Mouse (Mus musculus) midbrain, embryonic 10.5 days (tissue): Measurements from ENCODE around the gene Pvalb. TPM values are rescaled to one million over a fixed set of nuclear protein-coding genes. Genes with fewer than 3 reads are reported as not detected.

ENCODE experiments used
- DNase-seq: peaks from one replicate; pipeline ENCODE4 v3.0.0-alpha.2; 2017; ENCODE audit warnings: low spot score
- H3K27ac ChIP-seq: fragments of 300-500 bp; sonication (generic); replicated peaks from 2 replicates; pipeline ENCODE4 v1.5.1; 2016; ENCODE audit warnings: mild to moderate bottlenecking
- H3K27me3 ChIP-seq: fragments of 300-500 bp; sonication (generic); 2 replicates; pipeline ENCODE4 v1.6.1; 2016; ENCODE audit warnings: low read depth, mild to moderate bottlenecking; ENCODE audit not compliant: poor library complexity, severe bottlenecking
- H3K36me3 ChIP-seq: fragments of 300-500 bp; sonication (generic); 2 replicates; pipeline ENCODE4 v1.6.1; 2016; ENCODE audit warnings: mild to moderate bottlenecking, moderate library complexity
- H3K4me1 ChIP-seq: fragments of 300-500 bp; sonication (generic); 2 replicates; pipeline ENCODE4 v1.6.1; 2016
- H3K4me3 ChIP-seq: fragments of 300-500 bp; sonication (generic); 2 replicates; pipeline ENCODE4 v1.5.1; 2016; ENCODE audit warnings: mild to moderate bottlenecking, moderate library complexity
- H3K9me3 ChIP-seq: fragments of 300-500 bp; sonication (generic); replicated peaks from 2 replicates; pipeline ENCODE4 v1.6.1; 2016; ENCODE audit warnings: mild to moderate bottlenecking
- WGBS: fragments of 180-500 bp; shearing (Covaris S2); methylation state at CpG from one replicate; pipeline ENCODE4 v1.1.7; 2016; 5-methylcytosine and 5-hydroxymethylcytosine counted together
- polyA plus RNA-seq: library from polyadenylated mRNA; unstranded; fragments of >200 nt; fragmentation: Nextera tagmentation; extraction: Ambion mirVana; gene quantifications from 2 replicates; pipeline ENCODE4 v1.2.1, GENCODE M21; 2016

Gene Pvalb
- 0.12 TPM in 1 of 2 replicates, not detected in the other for polyA plus RNA-seq

- Histone ChIP-seq H3K9me3 (peaks cover 11% of the 10 kb centered on the region; the same call in 1 of the 2 replicates), H3K27ac (no peak within 1 kb of the TSS), H3K27me3 (peaks cover 53% of the 10 kb centered on the region), H3K4me3 (no peak within 1 kb of the TSS), H3K36me3 (no peaks in the 10 kb centered on the region), H3K4me1 (peaks cover 12% of the 10 kb centered on the region)
- WGBS = 90% methylated on average over 7 of the region's 7 CpGs
- DNase-seq = no peak
These were observed at the start of gene Pvalb for GRCm38 (mm10) chr15:78206312-78206711. Pvalb (minus strand) TSS chr15:78206400.

- H3K4me3 ChIP-seq = 0 out of 2 replicates have a peak overlapping the region, but pooled peaks have one; percentile 14
- no peak overlapping the region for H3K27ac ChIP-seq
- H3K36me3 ChIP-seq = no peaks in the 10 kb centered on the region
- H3K27me3 ChIP-seq = 0 out of 2 replicates have a peak, but pooled peaks cover 4% of the 10 kb centered on the region
- DNase-seq = peak; percentile 60
- no peaks in the 10 kb centered on the region for H3K9me3 ChIP-seq
- 19% methylated on average over 20 of the region's 20 CpGs for WGBS
- H3K4me1 ChIP-seq = peaks cover 5% of the 10 kb centered on the region
These were observed 48.6 kb upstream of the Pvalb start for GRCm38 (mm10) chr15:78254751-78255150.

- Histone ChIP-seq H3K36me3 (no peaks in the 10 kb centered on the region), H3K27me3 (no peaks in the 10 kb centered on the region), H3K4me1 (no peaks in the 10 kb centered on the region), H3K27ac (no peak overlapping the region), H3K9me3 (no peaks in the 10 kb centered on the region), H3K4me3 (no peak overlapping the region)
- 79% methylated on average over 3 of the region's 3 CpGs for WGBS
- DNase-seq = no peak
These were observed 42.2 kb upstream of the Pvalb start for GRCm38 (mm10) chr15:78248410-78248809.

- no peaks in the 10 kb centered on the region for H3K27me3 ChIP-seq
- H3K4me3 ChIP-seq = no peak overlapping the region
- no peak for DNase-seq
- H3K36me3 ChIP-seq = no peaks in the 10 kb centered on the region
- H3K4me1 ChIP-seq = no peaks in the 10 kb centered on the region
- H3K9me3 ChIP-seq = no peaks in the 10 kb centered on the region
- no peak overlapping the region for H3K27ac ChIP-seq
- WGBS = 81% methylated on average over 2 of the region's 2 CpGs
These were observed 41.5 kb upstream of the Pvalb start for GRCm38 (mm10) chr15:78247659-78248058.

GRCm38 (mm10) chr15:78246143-78247116, 40.2 kb upstream of the Pvalb start:
- no peaks in the 10 kb centered on the region for H3K4me1 ChIP-seq
- H3K4me3 ChIP-seq = no peak overlapping the region
- no peaks in the 10 kb centered on the region for H3K9me3 ChIP-seq
- no peak overlapping the region for H3K27ac ChIP-seq
- WGBS = 78% methylated on average over 18 of the region's 18 CpGs
- no peaks in the 10 kb centered on the region for H3K36me3 ChIP-seq
- H3K27me3 ChIP-seq = no peaks in the 10 kb centered on the region
- no peak for DNase-seq

GRCm38 (mm10) chr15:78244695-78245492, 38.7 kb upstream of the Pvalb start, which contains the start of gene Ncf4:
Ncf4 (plus strand) TSS chr15:78244801.
- Histone ChIP-seq H3K36me3 (no peaks in the 10 kb centered on the region), H3K9me3 (no peaks in the 10 kb centered on the region), H3K4me1 (no peaks in the 10 kb centered on the region), H3K4me3 (no peak within 1 kb of the TSS), H3K27ac (no peak within 1 kb of the TSS), H3K27me3 (no peaks in the 10 kb centered on the region)
- 75% methylated on average over 7 of the region's 7 CpGs for WGBS
- DNase-seq = no peak

GRCm38 (mm10) chr15:78243774-78244173, 37.6 kb upstream of the Pvalb start:
- Histone ChIP-seq H3K27me3 (no peaks in the 10 kb centered on the region), H3K27ac (no peak overlapping the region), H3K4me3 (no peak overlapping the region), H3K9me3 (no peaks in the 10 kb centered on the region), H3K4me1 (no peaks in the 10 kb centered on the region), H3K36me3 (no peaks in the 10 kb centered on the region)
- 83% methylated on average over 6 of the region's 6 CpGs for WGBS
- no peak for DNase-seq

- DNase-seq = no peak
- H3K27ac ChIP-seq = no peak overlapping the region
- H3K4me3 ChIP-seq = no peak overlapping the region
- H3K4me1 ChIP-seq = no peaks in the 10 kb centered on the region
- H3K27me3 ChIP-seq = no peaks in the 10 kb centered on the region
- no peaks in the 10 kb centered on the region for H3K9me3 ChIP-seq
- no peaks in the 10 kb centered on the region for H3K36me3 ChIP-seq
- 82% methylated on average over 8 of the region's 8 CpGs for WGBS
These were observed 36.9 kb upstream of the Pvalb start for GRCm38 (mm10) chr15:78243061-78243460.

GRCm38 (mm10) chr15:78241335-78241734, 35.1 kb upstream of the Pvalb start:
- no peaks in the 10 kb centered on the region for H3K36me3 ChIP-seq

GRCm38 (mm10) chr15:78239956-78240617, 33.9 kb upstream of the Pvalb start:
- Histone ChIP-seq H3K27me3 (no peaks in the 10 kb centered on the region), H3K27ac (no peak overlapping the region), H3K4me1 (no peaks in the 10 kb centered on the region), H3K36me3 (no peaks in the 10 kb centered on the region), H3K9me3 (no peaks in the 10 kb centered on the region), H3K4me3 (no peak overlapping the region)
- WGBS = 85% methylated on average over 14 of the region's 14 CpGs
- DNase-seq = no peak

More at GRCm38 (mm10) chr15:78241335-78241734, 35.1 kb upstream of the Pvalb start:
- no peak for DNase-seq
- no peaks in the 10 kb centered on the region for H3K4me1 ChIP-seq
- WGBS = 58% methylated on average over 11 of the region's 11 CpGs
- no peak overlapping the region for H3K27ac ChIP-seq
- no peak overlapping the region for H3K4me3 ChIP-seq
- H3K27me3 ChIP-seq = no peaks in the 10 kb centered on the region
- H3K9me3 ChIP-seq = no peaks in the 10 kb centered on the region

GRCm38 (mm10) chr15:78239453-78239852, 33.3 kb upstream of the Pvalb start:
- Histone ChIP-seq H3K4me1 (no peaks in the 10 kb centered on the region), H3K27ac (no peak overlapping the region), H3K9me3 (no peaks in the 10 kb centered on the region), H3K27me3 (no peaks in the 10 kb centered on the region), H3K36me3 (no peaks in the 10 kb centered on the region), H3K4me3 (no peak overlapping the region)
- peak; percentile 53 for DNase-seq
- 26% methylated on average over 10 of the region's 10 CpGs for WGBS

GRCm38 (mm10) chr15:78234823-78235509, 28.8 kb upstream of the Pvalb start:
- Histone ChIP-seq H3K4me1 (peaks cover 10% of the 10 kb centered on the region), H3K4me3 (no peak overlapping the region), H3K27ac (no peak overlapping the region), H3K36me3 (no peaks in the 10 kb centered on the region), H3K9me3 (no peaks in the 10 kb centered on the region), H3K27me3 (no peaks in the 10 kb centered on the region)
- no peak for DNase-seq
- WGBS = 70% methylated on average over 5 of the region's 5 CpGs
